Mouse (Mus musculus) stomach, embryonic 15.5 days (tissue): Measurements from ENCODE around the gene Bcl6. TPM values are rescaled to one million over a fixed set of nuclear protein-coding genes. Genes with fewer than 3 reads are reported as not detected.
A peak's percentile ranks its signal among the peaks of the same experiment; 100 is the strongest.

Experiments
- ATAC-seq: fragments of 200-750 bp; cut with Nextera tagmentation; 2 replicates; pipeline ENCODE4 v1.8.0; 2017; ENCODE audit warnings: low read depth, moderate number of reproducible peaks, moderate TSS enrichment; ENCODE audit not compliant: insufficient read depth, low FRiP score
- H3K27ac ChIP-seq: fragments of 300-500 bp; sonication (generic); 2 replicates; pipeline ENCODE4 v1.5.1; 2015; ENCODE audit warnings: mild to moderate bottlenecking, inconsistent platforms
- H3K27me3 ChIP-seq: fragments of 300-500 bp; sonication (generic); replicated peaks from 2 replicates; pipeline ENCODE4 v1.6.1; 2015; ENCODE audit warnings: inconsistent platforms
- H3K36me3 ChIP-seq: fragments of 300-500 bp; sonication (generic); 2 replicates; pipeline ENCODE4 v1.6.1; 2015; ENCODE audit warnings: inconsistent platforms
- H3K4me1 ChIP-seq: fragments of 300-500 bp; sonication (generic); 2 replicates; pipeline ENCODE4 v1.6.1; 2015; ENCODE audit warnings: inconsistent platforms
- H3K4me2 ChIP-seq: fragments of 300-500 bp; sonication (generic); 2 replicates; pipeline ENCODE4 v1.6.1; 2015; ENCODE audit warnings: mild to moderate bottlenecking, inconsistent platforms
- H3K4me3 ChIP-seq: fragments of 300-500 bp; sonication (generic); replicated peaks from 2 replicates; pipeline ENCODE4 v1.5.1; 2015; ENCODE audit warnings: inconsistent platforms
- H3K9ac ChIP-seq: fragments of 300-500 bp; sonication (generic); 2 replicates; pipeline ENCODE4 v1.6.1; 2015; ENCODE audit warnings: inconsistent platforms
- H3K9me3 ChIP-seq: fragments of 300-500 bp; sonication (generic); 2 replicates; pipeline ENCODE4 v1.6.1; 2016; ENCODE audit warnings: inconsistent platforms
- WGBS: fragments of 180-500 bp; shearing (Covaris S2); methylation state at CpG from one replicate; pipeline ENCODE4 v1.1.7; 2015; 5-methylcytosine and 5-hydroxymethylcytosine counted together
- polyA plus RNA-seq: library from polyadenylated mRNA; unstranded; fragments of >200 nt; fragmentation: Nextera tagmentation; extraction: Ambion mirVana; gene quantifications from 2 replicates; pipeline ENCODE4 v1.2.1, GENCODE M21; 2015

Bcl6 gene
- polyA plus RNA-seq, 1 experiment from 2014 or later = 1.3 TPM

GRCm38 (mm10) chr16:23989209-23990160 is 833 bp upstream of the Bcl6 start:
- no peaks in the 10 kb centered on the region for H3K9me3 ChIP-seq
- peak overlapping the region; percentile 12; the same call in 1 of the 2 replicates for H3K9ac ChIP-seq
- ATAC-seq = no peak
- peak overlapping the region; percentile 99 for H3K27ac ChIP-seq
- peak overlapping the region; percentile 75 for H3K4me2 ChIP-seq
- peaks cover 5% of the 10 kb centered on the region; the same call in 1 of the 2 replicates for H3K4me1 ChIP-seq
- peak overlapping the region; percentile 69 for H3K4me3 ChIP-seq
- no peaks in the 10 kb centered on the region for H3K27me3 ChIP-seq
- H3K36me3 ChIP-seq = no peaks in the 10 kb centered on the region
- WGBS = 5% methylated on average over 25 of the region's 25 CpGs

- H3K4me1 ChIP-seq = peaks cover 12% of the 10 kb centered on the region
- no peaks in the 10 kb centered on the region for H3K9me3 ChIP-seq
- H3K9ac ChIP-seq = peak overlapping the region; percentile 67
- no peaks in the 10 kb centered on the region for H3K27me3 ChIP-seq
- no peak for ATAC-seq
- H3K36me3 ChIP-seq = no peaks in the 10 kb centered on the region
- H3K4me3 ChIP-seq = peak overlapping the region; percentile 69
- peak overlapping the region; percentile 75 for H3K4me2 ChIP-seq
- WGBS = 0% methylated on average over 13 of the region's 13 CpGs
- peak overlapping the region; percentile 99 for H3K27ac ChIP-seq
These were observed 541 bp downstream of the Bcl6 start for GRCm38 (mm10) chr16:23988157-23988465.

GRCm38 (mm10) chr16:23987341-23988156 is 1.1 kb downstream of the Bcl6 start:
- under 1% methylated on average over 61 of the region's 64 CpGs for WGBS
- H3K36me3 ChIP-seq = no peaks in the 10 kb centered on the region
- no peak for ATAC-seq
- H3K27me3 ChIP-seq = no peaks in the 10 kb centered on the region
- no peaks in the 10 kb centered on the region for H3K9me3 ChIP-seq
- peak overlapping the region; percentile 69 for H3K4me3 ChIP-seq
- peak overlapping the region; percentile 75 for H3K4me2 ChIP-seq
- H3K9ac ChIP-seq = peak overlapping the region; percentile 67
- H3K27ac ChIP-seq = peak overlapping the region; percentile 99
- H3K4me1 ChIP-seq = peaks cover 15% of the 10 kb centered on the region

GRCm38 (mm10) chr16:23986871-23987270 is 1.8 kb downstream of the Bcl6 start:
- H3K9ac ChIP-seq = peak overlapping the region; percentile 67
- peak overlapping the region; percentile 75 for H3K4me2 ChIP-seq
- 1% methylated on average over 17 of the region's 17 CpGs for WGBS
- H3K4me1 ChIP-seq = peaks cover 18% of the 10 kb centered on the region
- no peaks in the 10 kb centered on the region for H3K9me3 ChIP-seq
- no peaks in the 10 kb centered on the region for H3K36me3 ChIP-seq
- H3K27me3 ChIP-seq = no peaks in the 10 kb centered on the region
- no peak overlapping the region for H3K27ac ChIP-seq
- H3K4me3 ChIP-seq = peak overlapping the region; percentile 69
- no peak for ATAC-seq

- 17% methylated on average over 3 of the region's 3 CpGs for WGBS
- Histone ChIP-seq H3K27ac (no peak overlapping the region), H3K9me3 (no peaks in the 10 kb centered on the region), H3K36me3 (no peaks in the 10 kb centered on the region), H3K4me3 (peak overlapping the region; percentile 69; the same call in 1 of the 2 replicates), H3K27me3 (no peaks in the 10 kb centered on the region), H3K4me2 (peak overlapping the region; percentile 75), H3K9ac (no peak overlapping the region), H3K4me1 (peaks cover 15% of the 10 kb centered on the region)
- no peak for ATAC-seq
These were observed 2.5 kb downstream of the Bcl6 start for GRCm38 (mm10) chr16:23986176-23986575.

- Histone ChIP-seq H3K9ac (no peak overlapping the region), H3K4me2 (peak overlapping the region; percentile 85)
- WGBS = 4% methylated on average over 6 of the region's 6 CpGs
These were observed 3.2 kb downstream of the Bcl6 start for GRCm38 (mm10) chr16:23985467-23985861.

GRCm38 (mm10) chr16:23984760-23985466 is 3.7 kb downstream of the Bcl6 start:
- no peaks in the 10 kb centered on the region for H3K36me3 ChIP-seq
- no peaks in the 10 kb centered on the region for H3K27me3 ChIP-seq
- H3K27ac ChIP-seq = peak overlapping the region; percentile 1; the same call in 1 of the 2 replicates
- WGBS = under 1% methylated on average over 22 of the region's 22 CpGs
- peaks cover 19% of the 10 kb centered on the region for H3K4me1 ChIP-seq
- H3K4me2 ChIP-seq = peak overlapping the region; percentile 85
- H3K9me3 ChIP-seq = no peaks in the 10 kb centered on the region
- no peak; the same call in 1 of the 2 replicates for ATAC-seq
- H3K9ac ChIP-seq = no peak overlapping the region
- H3K4me3 ChIP-seq = peak overlapping the region; percentile 37

More at GRCm38 (mm10) chr16:23985467-23985861, 3.2 kb downstream of the Bcl6 start:
- no peaks in the 10 kb centered on the region for H3K9me3 ChIP-seq
- no peak overlapping the region for H3K4me3 ChIP-seq
- no peaks in the 10 kb centered on the region for H3K27me3 ChIP-seq
- H3K27ac ChIP-seq = no peak overlapping the region
- peaks cover 19% of the 10 kb centered on the region for H3K4me1 ChIP-seq
- no peak for ATAC-seq
- H3K36me3 ChIP-seq = no peaks in the 10 kb centered on the region

GRCm38 (mm10) chr16:23984183-23984582 is 4.5 kb downstream of the Bcl6 start:
- H3K27ac ChIP-seq = peak overlapping the region; percentile 1; the same call in 1 of the 2 replicates
- 1% methylated on average over 22 of the region's 22 CpGs for WGBS
- peak overlapping the region; percentile 37 for H3K4me3 ChIP-seq
- peaks cover 19% of the 10 kb centered on the region for H3K4me1 ChIP-seq
- H3K27me3 ChIP-seq = no peaks in the 10 kb centered on the region
- H3K9ac ChIP-seq = no peak overlapping the region
- H3K36me3 ChIP-seq = no peaks in the 10 kb centered on the region
- no peaks in the 10 kb centered on the region for H3K9me3 ChIP-seq
- peak overlapping the region; percentile 85 for H3K4me2 ChIP-seq
- ATAC-seq = peak; percentile 33; the same call in 1 of the 2 replicates

GRCm38 (mm10) chr16:23982891-23983588 is 5.6 kb downstream of the Bcl6 start:
- WGBS = 2% methylated on average over 33 of the region's 33 CpGs
- ATAC-seq = no peak

GRCm38 (mm10) chr16:23981925-23982851 is 6.5 kb downstream of the Bcl6 start:
- Histone ChIP-seq H3K27ac (peak overlapping the region; percentile 52; the same call in 1 of the 2 replicates), H3K4me1 (peaks cover 19% of the 10 kb centered on the region), H3K4me2 (peak overlapping the region; percentile 88), H3K27me3 (no peaks in the 10 kb centered on the region), H3K9me3 (no peaks in the 10 kb centered on the region), H3K36me3 (no peaks in the 10 kb centered on the region), H3K4me3 (peak overlapping the region; percentile 46), H3K9ac (peak overlapping the region; percentile 0; the same call in 1 of the 2 replicates)
- 5% methylated on average over 28 of the region's 28 CpGs for WGBS
- peak; percentile 61; the same call in 1 of the 2 replicates for ATAC-seq

More at GRCm38 (mm10) chr16:23982891-23983588, 5.6 kb downstream of the Bcl6 start:
- no peaks in the 10 kb centered on the region for H3K36me3 ChIP-seq
- peak overlapping the region; percentile 46 for H3K4me3 ChIP-seq
- H3K27ac ChIP-seq = peak overlapping the region; percentile 52; the same call in 1 of the 2 replicates
- H3K4me1 ChIP-seq = peaks cover 19% of the 10 kb centered on the region
- H3K27me3 ChIP-seq = no peaks in the 10 kb centered on the region
- no peaks in the 10 kb centered on the region for H3K9me3 ChIP-seq
- peak overlapping the region; percentile 0; the same call in 1 of the 2 replicates for H3K9ac ChIP-seq
- H3K4me2 ChIP-seq = peak overlapping the region; percentile 88
